Mouse (Mus musculus) lung, embryonic 14.5 days (tissue): ENCODE measurements around the gene Tmem150b. TPM values are rescaled to one million over a fixed set of nuclear protein-coding genes. Genes with fewer than 3 reads are reported as not detected.
A peak's percentile ranks its signal among the peaks of the same experiment; 100 is the strongest.

Source experiments
- ATAC-seq: fragments of 200-750 bp; cut with Nextera tagmentation; 2 replicates; pipeline ENCODE4 v1.8.0; 2017; ENCODE audit warnings: mild to moderate bottlenecking, moderate TSS enrichment, moderate library complexity; ENCODE audit not compliant: insufficient read depth
- DNase-seq: peaks from one replicate; pipeline ENCODE4 v3.0.0-alpha.2; 2015
- H3K27ac ChIP-seq: fragments of 300-500 bp; sonication (generic); 2 replicates; pipeline ENCODE4 v1.5.1; 2014; ENCODE audit warnings: low read depth, mild to moderate bottlenecking, moderate library complexity
- H3K27me3 ChIP-seq: fragments of 300-500 bp; sonication (generic); 2 replicates; pipeline ENCODE4 v1.6.1; 2014; ENCODE audit warnings: low read length, control low read depth; ENCODE audit not compliant: insufficient read depth
- H3K36me3 ChIP-seq: fragments of 300-500 bp; sonication (generic); 2 replicates; pipeline ENCODE4 v1.6.1; 2014; ENCODE audit warnings: control low read depth; ENCODE audit not compliant: insufficient read depth
- H3K4me1 ChIP-seq: fragments of 300-500 bp; sonication (generic); 2 replicates; pipeline ENCODE4 v1.6.1; 2014; ENCODE audit warnings: antibody characterized with exemption, control low read depth; ENCODE audit not compliant: insufficient read depth
- H3K4me2 ChIP-seq: fragments of 300-500 bp; sonication (generic); 2 replicates; pipeline ENCODE4 v1.6.1; 2014; ENCODE audit warnings: mild to moderate bottlenecking
- H3K4me3 ChIP-seq: fragments of 300-500 bp; sonication (generic); 2 replicates; pipeline ENCODE4 v1.5.1; 2014; ENCODE audit warnings: low read depth, low read length
- H3K9ac ChIP-seq: fragments of 300-500 bp; sonication (generic); 2 replicates; pipeline ENCODE4 v1.6.1; 2014
- H3K9me3 ChIP-seq: fragments of 300-500 bp; sonication (generic); 2 replicates; pipeline ENCODE4 v1.6.1; 2016; ENCODE audit warnings: low read depth, low read length, control low read depth
- CTCF ChIP-seq: IDR thresholded peaks from 2 replicates; pipeline ENCODE4 v1.5.1; 2016; ENCODE audit warnings: antibody characterized with exemption, low read depth
- WGBS: fragments of 180-500 bp; shearing (Covaris S2); extraction: QIAGEN DNeasy Blood & Tissue Kit; methylation state at CpG from one replicate; pipeline ENCODE4 v1.1.7; 2014; 5-methylcytosine and 5-hydroxymethylcytosine counted together
- polyA plus RNA-seq: library from polyadenylated mRNA; unstranded; fragments of >200 nt; fragmentation: Nextera tagmentation; extraction: Ambion mirVana; gene quantifications from 2 replicates; pipeline ENCODE4 v1.2.1, GENCODE M21; 2014

Tmem150b gene
- polyA plus RNA-seq, 1 experiment from 2014 or later, result not detected

DNA sequence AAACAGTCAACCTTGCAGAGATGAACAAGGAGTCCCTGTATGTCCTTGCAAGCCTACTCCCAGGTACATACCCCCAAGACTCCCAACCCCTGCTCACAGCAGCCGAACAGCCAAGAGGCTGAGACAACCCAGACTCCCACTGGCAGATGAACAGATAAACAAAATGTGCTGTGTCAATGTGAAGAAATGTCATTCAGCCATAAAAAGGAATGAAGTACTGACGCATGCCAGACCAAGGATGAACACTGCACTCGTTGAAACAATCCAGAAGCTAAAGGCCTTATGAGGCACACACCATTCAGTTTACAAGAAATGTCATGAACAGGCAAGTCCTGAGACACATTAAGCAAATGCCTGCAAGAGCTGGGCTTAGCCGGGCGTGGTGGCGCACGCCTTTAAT lies 49.8 kb downstream of the Tmem150b start:
- 89% methylated on average over 7 of the region's 7 CpGs for WGBS
- DNase-seq (no peak), ATAC-seq (no peak)
- Histone ChIP-seq H3K36me3 (peaks cover 54% of the 10 kb centered on the region; the same call in 1 of the 2 replicates), H3K9ac (no peak overlapping the region), H3K9me3 (no peaks in the 10 kb centered on the region), H3K4me1 (no peaks in the 10 kb centered on the region), H3K27me3 (no peaks in the 10 kb centered on the region), H3K27ac (no peak overlapping the region), H3K4me3 (no peak overlapping the region), H3K4me2 (no peak overlapping the region)
- no peak for TF ChIP-seq CTCF

DNA sequence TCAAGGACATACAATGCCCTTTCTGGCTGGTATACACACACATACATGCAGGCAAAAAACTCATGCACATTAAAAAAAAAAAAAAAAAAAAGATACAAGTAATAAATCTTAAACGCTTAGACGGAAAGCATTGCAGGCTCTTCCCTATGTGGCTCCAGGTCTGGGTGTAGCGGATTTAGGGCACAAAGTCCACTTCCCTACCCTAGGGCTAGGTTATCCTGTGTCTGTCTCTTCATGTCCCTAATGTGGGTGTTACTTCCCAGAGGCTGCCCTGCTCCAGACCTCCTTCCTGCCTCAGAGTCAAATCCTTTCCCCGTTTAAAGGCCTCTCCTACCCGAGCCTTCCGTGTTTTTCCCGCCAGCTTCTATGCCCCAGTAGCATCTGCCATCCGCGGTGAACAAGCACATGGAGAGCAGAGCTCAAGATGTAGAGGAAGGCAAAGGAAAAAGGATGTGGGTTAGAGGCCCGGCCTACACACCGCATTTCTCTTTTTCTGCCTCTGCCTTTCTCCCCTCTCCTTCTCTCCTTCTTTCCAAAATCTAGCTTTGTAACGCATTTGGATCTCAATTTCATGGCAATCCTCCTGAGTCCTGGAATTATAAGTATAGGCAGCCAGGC lies 50.8 kb downstream of the Tmem150b start:
- no peak overlapping the region for H3K4me3 ChIP-seq
- H3K4me1 ChIP-seq, result no peaks in the 10 kb centered on the region
- no peaks in the 10 kb centered on the region for H3K9me3 ChIP-seq
- H3K36me3 ChIP-seq, result peaks cover 49% of the 10 kb centered on the region; the same call in 1 of the 2 replicates
- H3K9ac ChIP-seq, result no peak overlapping the region
- no peak for TF ChIP-seq CTCF
- H3K4me2 ChIP-seq, result no peak overlapping the region
- no peak overlapping the region for H3K27ac ChIP-seq
- 90% methylated on average over 12 of the region's 12 CpGs for WGBS
- H3K27me3 ChIP-seq, result no peaks in the 10 kb centered on the region
- ATAC-seq (no peak), DNase-seq (no peak)

DNA sequence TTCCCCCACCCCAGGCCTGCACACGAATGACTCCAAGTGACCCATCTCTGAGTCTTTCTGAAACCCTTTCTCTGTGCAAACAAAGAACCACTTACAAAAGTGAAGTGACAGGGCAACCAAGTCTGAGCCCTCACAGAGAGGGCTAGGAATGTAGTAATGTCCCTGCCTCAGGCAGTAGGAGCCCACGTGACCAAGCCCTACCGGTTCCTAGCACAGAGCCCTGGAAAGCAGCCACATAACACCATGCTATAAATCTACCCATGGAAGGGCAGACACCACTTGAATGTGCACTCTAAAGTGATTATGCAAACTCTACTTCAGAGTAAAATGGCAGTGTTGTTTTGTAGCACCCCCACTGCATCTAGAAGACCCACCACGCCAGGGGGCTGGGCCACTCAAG lies 53.1 kb downstream of the Tmem150b start:
- Histone ChIP-seq H3K36me3 (peaks cover 48% of the 10 kb centered on the region; the same call in 1 of the 2 replicates), H3K9me3 (no peaks in the 10 kb centered on the region), H3K4me2 (no peak overlapping the region), H3K4me1 (no peaks in the 10 kb centered on the region), H3K4me3 (no peak overlapping the region), H3K27ac (peak overlapping the region; percentile 48; the same call in 1 of the 2 replicates), H3K27me3 (no peaks in the 10 kb centered on the region), H3K9ac (no peak overlapping the region)
- WGBS, result 50% methylated on average over 4 of the region's 4 CpGs
- peak; percentile 65 for DNase-seq
- no peak for TF ChIP-seq CTCF
- peak; percentile 89 for ATAC-seq

DNA sequence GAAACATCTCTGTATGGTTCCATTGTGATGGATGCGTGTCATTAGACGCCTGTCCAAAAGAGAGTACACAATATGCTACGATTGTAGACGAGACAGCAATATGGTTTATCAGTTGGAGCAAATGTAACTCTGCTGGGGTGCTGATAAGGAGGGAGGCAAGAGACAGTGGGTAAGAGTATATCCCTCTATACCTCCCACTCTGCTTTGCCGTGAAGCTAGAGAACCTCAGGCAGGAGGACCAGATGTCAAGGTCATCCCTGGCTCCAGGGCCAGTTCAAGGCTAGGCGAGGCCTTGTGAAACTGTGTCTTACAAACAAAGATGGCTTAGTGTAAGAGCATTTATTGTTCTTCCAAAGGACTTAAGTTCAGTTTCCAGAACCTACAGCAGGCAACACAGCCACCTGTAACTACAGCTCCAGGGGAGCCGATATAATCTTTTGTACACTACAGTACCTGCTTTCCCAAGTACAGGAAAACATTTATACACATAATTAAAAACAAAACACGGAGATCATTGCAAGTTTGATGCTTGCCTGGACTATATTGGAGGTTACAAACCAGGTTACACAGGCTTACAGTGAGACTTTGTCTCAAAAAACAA lies 54.3 kb downstream of the Tmem150b start:
- 87% methylated on average over 8 of the region's 8 CpGs for WGBS
- no peak for DNase-seq
- peaks cover 49% of the 10 kb centered on the region; the same call in 1 of the 2 replicates for H3K36me3 ChIP-seq
- no peak overlapping the region for H3K4me2 ChIP-seq
- no peak overlapping the region for H3K9ac ChIP-seq
- H3K27ac ChIP-seq, result no peak overlapping the region; the same call in 1 of the 2 replicates
- H3K4me3 ChIP-seq, result no peak overlapping the region
- TF ChIP-seq CTCF, result no peak
- H3K27me3 ChIP-seq, result no peaks in the 10 kb centered on the region
- no peak for ATAC-seq
- no peaks in the 10 kb centered on the region for H3K4me1 ChIP-seq
- H3K9me3 ChIP-seq, result no peaks in the 10 kb centered on the region

DNA sequence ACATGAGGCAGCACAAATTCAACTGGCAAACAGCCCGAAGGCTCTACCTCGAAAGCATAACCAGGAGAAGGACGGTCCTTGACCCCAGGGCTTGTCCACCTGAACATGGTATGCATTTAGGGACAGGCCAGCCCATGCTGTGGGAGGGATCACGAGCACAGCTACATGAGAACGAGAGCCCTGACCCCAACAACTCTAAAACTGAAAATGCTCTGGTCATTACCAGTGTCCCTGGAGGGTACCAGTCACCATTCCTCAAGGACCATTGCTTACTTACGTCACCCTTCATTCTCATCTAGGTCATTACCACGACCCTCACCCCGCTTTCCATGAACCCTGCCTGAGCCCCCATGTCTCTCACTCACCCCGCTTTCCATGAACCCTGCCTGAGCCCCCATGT lies 55.9 kb downstream of the Tmem150b start:
- Histone ChIP-seq H3K36me3 (peaks cover 46% of the 10 kb centered on the region), H3K4me1 (no peaks in the 10 kb centered on the region), H3K27ac (no peak overlapping the region), H3K9me3 (no peaks in the 10 kb centered on the region), H3K4me3 (no peak overlapping the region), H3K27me3 (no peaks in the 10 kb centered on the region), H3K9ac (no peak overlapping the region), H3K4me2 (no peak overlapping the region)
- ATAC-seq (no peak), DNase-seq (no peak)
- TF ChIP-seq CTCF, result no peak
- 96% methylated on average over 9 of the region's 9 CpGs for WGBS

DNA sequence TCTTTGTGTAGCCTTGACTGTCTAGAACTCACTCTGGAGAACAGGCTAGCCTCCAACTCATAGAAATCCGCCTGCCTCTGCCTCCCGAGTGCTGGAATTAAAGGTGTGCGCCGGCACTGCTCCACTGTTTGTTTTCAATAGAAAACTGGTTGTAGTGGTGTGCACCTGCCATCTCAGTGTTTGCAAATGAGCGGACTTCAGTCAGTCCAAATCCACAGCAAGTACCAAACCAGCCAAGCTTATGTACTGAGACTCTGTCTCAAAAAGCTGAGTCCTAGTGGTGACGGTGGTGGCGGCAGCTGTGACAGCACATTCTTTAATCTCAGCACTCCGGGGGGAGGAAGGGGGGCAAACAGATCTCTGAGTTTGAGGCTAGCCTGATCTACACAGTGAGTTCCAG lies 56.5 kb downstream of the Tmem150b start:
- DNase-seq (no peak), ATAC-seq (no peak)
- no peak for TF ChIP-seq CTCF
- Histone ChIP-seq H3K4me1 (no peaks in the 10 kb centered on the region), H3K4me3 (no peak overlapping the region), H3K4me2 (no peak overlapping the region), H3K27me3 (no peaks in the 10 kb centered on the region), H3K36me3 (peaks cover 49% of the 10 kb centered on the region), H3K27ac (no peak overlapping the region), H3K9me3 (no peaks in the 10 kb centered on the region), H3K9ac (no peak overlapping the region)
- 96% methylated on average over 8 of the region's 8 CpGs for WGBS

DNA sequence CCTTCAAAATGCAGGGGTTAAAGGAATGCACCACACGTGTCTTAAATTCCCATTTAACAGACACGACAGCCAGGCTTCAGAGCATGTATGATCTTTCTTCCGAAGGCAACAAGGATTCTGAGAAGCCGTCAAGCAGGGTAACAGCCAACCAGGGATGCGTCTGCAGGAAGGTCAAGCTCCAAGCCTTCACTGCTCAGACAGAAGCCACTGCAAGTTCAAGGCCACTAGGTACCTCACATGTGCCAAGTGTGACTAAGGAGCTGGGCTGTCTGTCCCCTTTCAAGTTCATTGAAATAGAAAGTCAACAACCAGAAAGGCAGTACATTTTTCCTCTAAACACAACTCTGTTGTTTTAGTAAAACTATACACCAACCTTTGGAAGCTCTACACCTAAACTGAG lies 58.2 kb downstream of the Tmem150b start:
- 96% methylated on average over 5 of the region's 5 CpGs for WGBS
- DNase-seq, result no peak
- peaks cover 58% of the 10 kb centered on the region for H3K36me3 ChIP-seq

More for the DNA sequence above, 58.2 kb downstream of the Tmem150b start:
- Histone ChIP-seq H3K4me1 (no peaks in the 10 kb centered on the region), H3K9me3 (no peaks in the 10 kb centered on the region), H3K27me3 (no peaks in the 10 kb centered on the region), H3K27ac (no peak overlapping the region), H3K4me3 (no peak overlapping the region), H3K4me2 (no peak overlapping the region), H3K9ac (no peak overlapping the region)
- ATAC-seq, result no peak
- no peak for TF ChIP-seq CTCF
